Mouse (Mus musculus) Patski (cell line): ENCODE results near the gene Olfr502. TPM values are rescaled to one million over a fixed set of nuclear protein-coding genes. Genes with fewer than 3 reads are reported as not detected.
"Not testable (repeated sequence)": the region's sequence is repeated elsewhere in the genome, so short reads cannot be mapped to it uniquely, and the experiment has no call there.

ENCODE experiments used
- ATAC-seq: fragments of 100-300 bp; one replicate; pipeline ENCODE4 v1.8.0; 2021
- CTCF ChIA-PET: fragments of 350-600 bp; sonication (Branson Sonifier 250); formaldehyde crosslinking; loops from one replicate; lab custom pipeline; 2022; ENCODE audit warnings: inconsistent platforms; lab: Charles Lee
- POLR2A ChIA-PET: fragments of 350-600 bp; sonication (Branson Sonifier 250); formaldehyde crosslinking; loops from one replicate; lab custom pipeline; 2022; ENCODE audit warnings: antibody characterized with exemption, inconsistent platforms; lab: Charles Lee
- DNase-seq: peaks from one replicate; pipeline ENCODE4 v3.0.0-alpha.2; 2011; ENCODE audit warnings: low read depth, low spot score
- H3K27me3 ChIP-seq: fragments of 371-371 bp; one replicate; pipeline ENCODE4 v1.5.1; 2021
- CTCF ChIP-seq: fragments of 100-300 bp; IDR thresholded peaks from one replicate; pipeline ENCODE4 v1.5.1; 2021
- in situ Hi-C: fragments of 300-500 bp; cut with MboI; formaldehyde crosslinking; loops from 3 replicates; pipeline ENCODE4 v1.11.1; 2018; ENCODE audit warnings: low pct_unique_long_range_greater_than_20kb, mixed read lengths
- polyA plus RNA-seq: library from polyadenylated mRNA; unstranded; gene quantifications from one replicate; pipeline ENCODE4 v1.2.3, GENCODE M21; 2021

Olfr502 gene
- not detected for polyA plus RNA-seq

- ATAC-seq, result no peak
- ChIA-PET CTCF (no interaction called here), POLR2A (no interaction called here)
- H3K27me3 ChIP-seq, result no peaks in the 10 kb centered on the region
- TF ChIP-seq CTCF, result no peak
- no peak for DNase-seq
- in situ Hi-C loops, result no loop called here
Measured at GRCm38 (mm10) chr7:108524965-108525364, at the start of gene Olfr502. Olfr502 (minus strand) TSS chr7:108525065.

- POLR2A ChIA-PET, result no interaction called here
- CTCF ChIA-PET, result no interaction called here
- TF ChIP-seq CTCF, result no peak
- no peak for DNase-seq
- no peaks in the 10 kb centered on the region for H3K27me3 ChIP-seq
- ATAC-seq, result no peak
- in situ Hi-C loops, result no loop called here
Measured at GRCm38 (mm10) chr7:108565693-108566092, 40.8 kb upstream of the Olfr502 start, which contains the start of gene Olfr504. Olfr504 (minus strand) TSS chr7:108565793.

- in situ Hi-C loops, ATAC-seq, CTCF ChIA-PET, H3K27me3 ChIP-seq, POLR2A ChIA-PET, DNase-seq: not testable (repeated sequence)
Measured at GRCm38 (mm10) chr7:108544227-108544626, 19.4 kb upstream of the Olfr502 start, which contains the start of gene Olfr503. Olfr503 (plus strand) TSS chr7:108544527.

GRCm38 (mm10) chr7:108542416-108542815 lies 17.6 kb upstream of the Olfr502 start:
- in situ Hi-C loops, result no loop called here
- no peak for TF ChIP-seq CTCF
- DNase-seq (no peak), ATAC-seq (no peak)
- ChIA-PET POLR2A (no interaction called here), CTCF (no interaction called here)
- H3K27me3 ChIP-seq, result no peaks in the 10 kb centered on the region

Other genes with a start within 250 kb of the Olfr502 start
- not detected for gene Olfr490, start 236.1 kb downstream of the Olfr502 start, polyA plus RNA-seq
- gene Olfr491, start 211.6 kb downstream of the Olfr502 start, polyA plus RNA-seq, result not detected
- gene Olfr492, start 201.4 kb downstream of the Olfr502 start, polyA plus RNA-seq, result not detected
- gene Olfr493, start 178.1 kb downstream of the Olfr502 start, polyA plus RNA-seq, result not detected
- gene Olfr494, start 159.7 kb downstream of the Olfr502 start, polyA plus RNA-seq, result not detected
- gene Olfr495, start 131.9 kb downstream of the Olfr502 start, polyA plus RNA-seq, result not detected
- not detected for gene Olfr497, start 104.6 kb downstream of the Olfr502 start, polyA plus RNA-seq
- not detected for gene Olfr498, start 59.7 kb downstream of the Olfr502 start, polyA plus RNA-seq
- not detected for gene Olfr503, start 19.5 kb upstream of the Olfr502 start, polyA plus RNA-seq
- not detected for gene Olfr504, start 40.7 kb upstream of the Olfr502 start, polyA plus RNA-seq
- gene Olfr506, start 85.7 kb upstream of the Olfr502 start, polyA plus RNA-seq, result not detected
- not detected for gene Olfr507, start 96.7 kb upstream of the Olfr502 start, polyA plus RNA-seq
- gene Olfr508, start 104.9 kb upstream of the Olfr502 start, polyA plus RNA-seq, result not detected
- gene Olfr509, start 126.8 kb upstream of the Olfr502 start, polyA plus RNA-seq, result not detected
- not detected for gene Olfr510, start 141.4 kb upstream of the Olfr502 start, polyA plus RNA-seq
- not detected for gene Olfr512, start 188.3 kb upstream of the Olfr502 start, polyA plus RNA-seq
- not detected for gene Olfr513, start 225.9 kb upstream of the Olfr502 start, polyA plus RNA-seq